Mouse (Mus musculus) ES-Bruce4 (cell line): ENCODE data around the gene Dusp23. TPM values are rescaled to one million over a fixed set of nuclear protein-coding genes. Genes with fewer than 3 reads are reported as not detected.

ENCODE experiments used
- H3K27ac ChIP-seq: 2 replicates; pipeline ENCODE4 v1.5.1; 2012; ENCODE audit warnings: low read length, inconsistent platforms; ENCODE audit not compliant: insufficient read depth
- H3K27me3 ChIP-seq: 2 replicates; pipeline ENCODE4 v1.6.1; 2012; ENCODE audit warnings: mild to moderate bottlenecking, low read length, inconsistent platforms; ENCODE audit not compliant: control insufficient read depth, poor library complexity, insufficient read depth, severe bottlenecking
- H3K36me3 ChIP-seq: 2 replicates; pipeline ENCODE4 v1.6.1; 2012; ENCODE audit warnings: inconsistent platforms, mild to moderate bottlenecking, low read length, moderate library complexity; ENCODE audit not compliant: control insufficient read depth, poor library complexity, insufficient read depth, severe bottlenecking
- H3K4me1 ChIP-seq: one replicate; pipeline ENCODE4 v1.8.1; 2011; ENCODE audit warnings: low read length; ENCODE audit not compliant: control insufficient read depth, insufficient read depth
- H3K4me3 ChIP-seq: 2 replicates; pipeline ENCODE4 v1.5.1; 2011; ENCODE audit warnings: low read depth, mild to moderate bottlenecking, low read length
- H3K9ac ChIP-seq: 2 replicates; pipeline ENCODE4 v1.6.1; 2012; ENCODE audit warnings: low read depth, mild to moderate bottlenecking, inconsistent platforms; ENCODE audit not compliant: poor library complexity, severe bottlenecking
- H3K9me3 ChIP-seq: replicated peaks from 2 replicates; pipeline ENCODE4 v1.6.1; 2012; ENCODE audit warnings: mild to moderate bottlenecking, low read length, inconsistent platforms; ENCODE audit not compliant: control insufficient read depth, poor library complexity, insufficient read depth, severe bottlenecking
- CTCF ChIP-seq: IDR thresholded peaks from one replicate; pipeline ENCODE4 v1.8.1; 2011; ENCODE audit warnings: low read depth, low read length
- EP300 ChIP-seq: IDR thresholded peaks from 2 replicates; pipeline ENCODE4 v1.6.1; 2011; ENCODE audit warnings: low read depth, low read length; ENCODE audit not compliant: insufficient read depth
- POLR2A ChIP-seq: IDR thresholded peaks from one replicate; pipeline ENCODE4 v1.8.1; 2011; ENCODE audit warnings: low read length; ENCODE audit not compliant: insufficient read depth
- polyA plus RNA-seq: library from polyadenylated mRNA; stranded (reverse); fragments of >200 nt; gene quantifications from 2 replicates; pipeline ENCODE4 v1.2.4, GENCODE M21; 2011; ENCODE audit warnings: low read depth; ENCODE audit not compliant: missing spikeins, insufficient read depth, insufficient read length

Dusp23 gene
- polyA plus RNA-seq, 1 experiment = 2.4 TPM

GRCm38 (mm10) chr1:172647236-172647635, 14.5 kb upstream of the Dusp23 start:
- no peak for TF ChIP-seq EP300
- TF ChIP-seq CTCF = no peak
- TF ChIP-seq POLR2A = no peak
- Histone ChIP-seq H3K9ac (no peak overlapping the region), H3K27me3 (no peaks in the 10 kb centered on the region; the same call in 1 of the 2 replicates), H3K4me3 (no peak overlapping the region), H3K36me3 (no peaks in the 10 kb centered on the region), H3K4me1 (no peaks in the 10 kb centered on the region), H3K27ac (no peak overlapping the region), H3K9me3 (no peaks in the 10 kb centered on the region)

GRCm38 (mm10) chr1:172638781-172639180, 6.0 kb upstream of the Dusp23 start:
- no peaks in the 10 kb centered on the region for H3K36me3 ChIP-seq
- H3K4me1 ChIP-seq = no peaks in the 10 kb centered on the region
- no peak for TF ChIP-seq EP300
- TF ChIP-seq CTCF = no peak
- no peak for TF ChIP-seq POLR2A
- no peaks in the 10 kb centered on the region for H3K27me3 ChIP-seq
- no peak overlapping the region for H3K9ac ChIP-seq
- H3K27ac ChIP-seq = no peak overlapping the region
- no peaks in the 10 kb centered on the region for H3K9me3 ChIP-seq
- H3K4me3 ChIP-seq = no peak overlapping the region

GRCm38 (mm10) chr1:172637801-172638200, 5.0 kb upstream of the Dusp23 start:
- Histone ChIP-seq H3K9ac (no peak overlapping the region), H3K36me3 (no peaks in the 10 kb centered on the region), H3K4me3 (no peak overlapping the region), H3K27ac (no peak overlapping the region), H3K4me1 (no peaks in the 10 kb centered on the region), H3K9me3 (no peaks in the 10 kb centered on the region), H3K27me3 (no peaks in the 10 kb centered on the region)
- TF ChIP-seq CTCF = no peak
- no peak for TF ChIP-seq POLR2A
- no peak for TF ChIP-seq EP300

- Histone ChIP-seq H3K27me3 (no peaks in the 10 kb centered on the region), H3K9ac (no peak overlapping the region), H3K4me1 (no peaks in the 10 kb centered on the region), H3K36me3 (no peaks in the 10 kb centered on the region), H3K27ac (no peak overlapping the region), H3K4me3 (no peak overlapping the region), H3K9me3 (no peaks in the 10 kb centered on the region)
- TF ChIP-seq CTCF (no peak), EP300 (no peak), POLR2A (no peak)
These were observed 3.5 kb upstream of the Dusp23 start for GRCm38 (mm10) chr1:172636266-172636665.

- no peak for TF ChIP-seq POLR2A
- no peak for TF ChIP-seq EP300
- no peak for TF ChIP-seq CTCF
- Histone ChIP-seq H3K36me3 (no peaks in the 10 kb centered on the region), H3K9me3 (no peaks in the 10 kb centered on the region), H3K4me3 (no peak overlapping the region), H3K4me1 (no peaks in the 10 kb centered on the region), H3K27ac (no peak overlapping the region), H3K9ac (no peak overlapping the region), H3K27me3 (no peaks in the 10 kb centered on the region)
These were observed 2.5 kb upstream of the Dusp23 start for GRCm38 (mm10) chr1:172635258-172635657.

GRCm38 (mm10) chr1:172634136-172634535, 1.4 kb upstream of the Dusp23 start:
- no peak for TF ChIP-seq CTCF
- TF ChIP-seq POLR2A = no peak
- TF ChIP-seq EP300 = no peak
- Histone ChIP-seq H3K27ac (no peak overlapping the region), H3K4me1 (no peaks in the 10 kb centered on the region), H3K9ac (no peak overlapping the region), H3K4me3 (no peak overlapping the region), H3K27me3 (no peaks in the 10 kb centered on the region), H3K36me3 (no peaks in the 10 kb centered on the region), H3K9me3 (no peaks in the 10 kb centered on the region)
